Mouse (Mus musculus) ES-Bruce4 (cell line): Measurements from ENCODE around the gene Sfmbt1. TPM values are rescaled to one million over a fixed set of nuclear protein-coding genes. Genes with fewer than 3 reads are reported as not detected.

Experiments
- H3K27ac ChIP-seq: 2 replicates; pipeline ENCODE4 v1.5.1; 2012; ENCODE audit warnings: low read length, inconsistent platforms; ENCODE audit not compliant: insufficient read depth
- H3K27me3 ChIP-seq: 2 replicates; pipeline ENCODE4 v1.6.1; 2012; ENCODE audit warnings: mild to moderate bottlenecking, low read length, inconsistent platforms; ENCODE audit not compliant: control insufficient read depth, poor library complexity, insufficient read depth, severe bottlenecking
- H3K36me3 ChIP-seq: 2 replicates; pipeline ENCODE4 v1.6.1; 2012; ENCODE audit warnings: inconsistent platforms, mild to moderate bottlenecking, low read length, moderate library complexity; ENCODE audit not compliant: control insufficient read depth, poor library complexity, insufficient read depth, severe bottlenecking
- H3K4me1 ChIP-seq: one replicate; pipeline ENCODE4 v1.8.1; 2011; ENCODE audit warnings: low read length; ENCODE audit not compliant: control insufficient read depth, insufficient read depth
- H3K4me3 ChIP-seq: 2 replicates; pipeline ENCODE4 v1.5.1; 2011; ENCODE audit warnings: low read depth, mild to moderate bottlenecking, low read length
- H3K9ac ChIP-seq: 2 replicates; pipeline ENCODE4 v1.6.1; 2012; ENCODE audit warnings: low read depth, mild to moderate bottlenecking, inconsistent platforms; ENCODE audit not compliant: poor library complexity, severe bottlenecking
- H3K9me3 ChIP-seq: replicated peaks from 2 replicates; pipeline ENCODE4 v1.6.1; 2012; ENCODE audit warnings: mild to moderate bottlenecking, low read length, inconsistent platforms; ENCODE audit not compliant: control insufficient read depth, poor library complexity, insufficient read depth, severe bottlenecking
- CTCF ChIP-seq: IDR thresholded peaks from one replicate; pipeline ENCODE4 v1.8.1; 2011; ENCODE audit warnings: low read depth, low read length
- EP300 ChIP-seq: IDR thresholded peaks from 2 replicates; pipeline ENCODE4 v1.6.1; 2011; ENCODE audit warnings: low read depth, low read length; ENCODE audit not compliant: insufficient read depth
- POLR2A ChIP-seq: IDR thresholded peaks from one replicate; pipeline ENCODE4 v1.8.1; 2011; ENCODE audit warnings: low read length; ENCODE audit not compliant: insufficient read depth
- polyA plus RNA-seq: library from polyadenylated mRNA; stranded (reverse); fragments of >200 nt; gene quantifications from 2 replicates; pipeline ENCODE4 v1.2.4, GENCODE M21; 2011; ENCODE audit warnings: low read depth; ENCODE audit not compliant: missing spikeins, insufficient read depth, insufficient read length

Sfmbt1 gene
- polyA plus RNA-seq, 1 experiment = 12.0 TPM

DNA sequence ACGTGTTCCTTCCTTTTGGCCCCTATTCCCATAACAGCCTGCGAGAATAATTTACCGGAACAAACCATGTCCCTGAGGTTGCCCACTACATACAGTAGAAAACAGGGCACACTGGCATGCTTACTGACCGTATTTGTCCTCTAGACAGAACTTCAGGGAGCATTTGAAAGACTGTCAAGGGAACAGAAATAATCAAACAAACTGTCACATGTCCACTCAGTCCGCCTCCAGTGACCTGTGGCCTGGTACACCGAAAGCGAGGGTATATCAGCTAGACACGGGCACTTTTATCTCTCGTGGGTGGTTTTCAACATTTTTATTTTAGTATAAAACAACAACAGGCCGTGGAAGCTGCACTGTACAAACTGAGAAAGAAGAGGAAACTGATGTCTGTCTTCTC is 154.2 kb downstream of the Sfmbt1 start:
- Histone ChIP-seq H3K4me3 (no peak overlapping the region), H3K9me3 (no peaks in the 10 kb centered on the region), H3K4me1 (no peaks in the 10 kb centered on the region), H3K9ac (no peak overlapping the region), H3K27ac (peak overlapping the region; percentile 28; the same call in 1 of the 2 replicates), H3K36me3 (no peaks in the 10 kb centered on the region), H3K27me3 (no peaks in the 10 kb centered on the region)
- TF ChIP-seq CTCF = no peak
- TF ChIP-seq EP300 = no peak
- TF ChIP-seq POLR2A = no peak

DNA sequence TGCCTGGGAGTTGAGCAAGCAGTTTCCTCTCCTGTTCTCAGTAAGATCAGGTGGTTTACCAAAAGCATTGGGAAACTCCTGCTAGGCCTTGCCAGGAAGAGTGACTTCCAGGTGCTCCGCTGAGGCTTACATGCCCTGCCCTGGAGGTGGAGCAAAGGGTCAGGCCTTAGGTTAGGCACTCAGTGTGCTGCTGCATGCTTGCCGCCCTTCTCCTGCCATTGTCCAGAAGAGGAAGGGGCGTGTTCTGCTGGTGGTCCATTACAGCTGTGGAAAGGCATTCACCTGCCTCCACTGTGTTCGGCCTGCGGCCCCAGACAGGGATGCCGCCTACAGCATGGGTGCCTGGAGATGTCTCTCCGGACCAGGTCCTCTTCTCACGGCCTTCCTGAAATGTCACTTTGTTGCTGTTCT is 154.7 kb downstream of the Sfmbt1 start:
- no peaks in the 10 kb centered on the region for H3K9me3 ChIP-seq
- no peaks in the 10 kb centered on the region for H3K4me1 ChIP-seq
- TF ChIP-seq POLR2A (no peak), EP300 (0 out of 2 replicates have a peak, but pooled peaks have one; percentile 39)
- no peaks in the 10 kb centered on the region for H3K27me3 ChIP-seq
- peak overlapping the region; percentile 28; the same call in 1 of the 2 replicates for H3K27ac ChIP-seq
- no peak overlapping the region for H3K9ac ChIP-seq
- no peaks in the 10 kb centered on the region for H3K36me3 ChIP-seq
- no peak overlapping the region for H3K4me3 ChIP-seq

DNA sequence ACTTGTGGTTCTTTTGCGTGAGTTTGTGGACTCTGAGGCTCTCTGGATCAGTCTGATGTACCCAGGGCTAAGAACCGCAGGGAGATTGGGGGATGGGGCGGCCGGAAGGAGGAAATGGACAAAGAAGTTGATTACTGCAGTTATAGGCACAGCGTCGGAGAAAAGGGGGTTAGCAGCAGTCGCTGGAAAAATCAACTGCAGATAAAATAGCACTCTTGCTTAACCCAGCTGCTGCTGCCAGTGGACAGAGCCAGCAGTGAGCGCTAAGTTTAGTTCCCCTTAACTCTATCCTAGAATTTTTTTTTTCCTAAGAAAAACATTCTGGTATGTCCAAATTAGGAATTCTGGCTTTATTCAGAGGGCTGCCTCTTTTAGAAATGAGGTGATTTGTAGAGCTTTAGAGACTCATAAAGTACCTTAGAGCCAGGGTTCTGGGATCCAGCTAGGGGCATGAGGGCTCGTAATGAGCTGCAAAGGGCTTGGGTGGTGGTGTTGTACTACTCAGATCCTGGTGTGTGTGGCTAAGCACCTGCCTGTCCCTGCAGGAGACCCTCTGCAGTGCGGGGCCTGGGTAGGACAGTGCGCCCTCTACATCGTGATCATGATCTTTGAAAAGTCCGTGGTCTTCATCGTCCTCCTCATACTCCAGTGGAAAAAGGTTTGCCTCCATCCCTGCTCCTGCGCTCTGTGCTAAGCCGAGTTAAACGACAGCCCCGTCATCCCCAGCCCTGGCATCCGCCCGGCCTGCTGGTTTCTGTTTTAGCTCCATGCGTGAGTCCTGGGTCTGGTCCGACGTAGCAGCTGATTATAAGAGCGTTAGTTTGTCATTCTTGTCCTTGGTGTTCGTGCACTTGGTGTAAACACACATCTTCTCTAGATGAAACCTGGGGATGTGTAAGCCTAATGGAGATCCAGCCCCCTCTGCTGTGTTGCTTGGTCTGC is 155.8 kb downstream of the Sfmbt1 start:
- Histone ChIP-seq H3K4me3 (no peak overlapping the region), H3K27me3 (no peaks in the 10 kb centered on the region), H3K27ac (no peak overlapping the region), H3K36me3 (no peaks in the 10 kb centered on the region), H3K9ac (no peak overlapping the region), H3K9me3 (no peaks in the 10 kb centered on the region), H3K4me1 (no peaks in the 10 kb centered on the region)
- no peak for TF ChIP-seq POLR2A
- no peak for TF ChIP-seq CTCF
- TF ChIP-seq EP300 = no peak

Other genes with a start within 250 kb of the Sfmbt1 start
- 52.2 and 54.6 TPM in 2 replicates for gene Dcp1a, start 235.3 kb upstream of the Sfmbt1 start, polyA plus RNA-seq
- gene Cacna1d, start 223.4 kb upstream of the Sfmbt1 start, polyA plus RNA-seq = 0.18 and 0.24 TPM in 2 replicates
- gene Tkt, start 166.5 kb upstream of the Sfmbt1 start, polyA plus RNA-seq = 794 and 868 TPM in 2 replicates
- gene Prkcd, start 88.6 kb upstream of the Sfmbt1 start, polyA plus RNA-seq = 46.3 and 47.5 TPM in 2 replicates
- gene Rft1, start 60.5 kb upstream of the Sfmbt1 start, polyA plus RNA-seq = 17.0 and 18.1 TPM in 2 replicates
- gene Tmem110, start 110.7 kb downstream of the Sfmbt1 start, polyA plus RNA-seq = 18.1 and 18.6 TPM in 2 replicates
- gene Mustn1, start 164.4 kb downstream of the Sfmbt1 start, polyA plus RNA-seq = 0.49 TPM in 1 of 2 replicates, not detected in the other
- gene Itih4, start 171.6 kb downstream of the Sfmbt1 start, polyA plus RNA-seq = 0.29 TPM in 1 of 2 replicates, not detected in the other
- gene Itih3, start 208.9 kb downstream of the Sfmbt1 start, polyA plus RNA-seq = not detected in 2 replicates
- not detected in 2 replicates for gene Itih1, start 228.4 kb downstream of the Sfmbt1 start, polyA plus RNA-seq
- 17.3 and 17.7 TPM in 2 replicates for gene Nek4, start 236.5 kb downstream of the Sfmbt1 start, polyA plus RNA-seq